Mouse (Mus musculus) C2C12 (cell line): ENCODE data around the gene Dtx3l.
"Not testable (repeated sequence)": the region's sequence is repeated elsewhere in the genome, so short reads cannot be mapped to it uniquely, and the experiment has no call there.

ENCODE experiments used
- CEBPB ChIP-seq: IDR thresholded peaks from one replicate; pipeline ENCODE4 v1.6.1; 2011; ENCODE audit warnings: low read depth, mild to moderate bottlenecking, control low read depth, moderate library complexity
- CTCF ChIP-seq: IDR thresholded peaks from one replicate; pipeline ENCODE4 v1.5.1; 2011; ENCODE audit not compliant: control insufficient read depth, insufficient read depth, insufficient read length
- FOSL1 ChIP-seq: IDR thresholded peaks from one replicate; pipeline ENCODE4 v1.8.0; 2011; ENCODE audit warnings: mild to moderate bottlenecking, low read length; ENCODE audit not compliant: poor library complexity, insufficient read depth, severe bottlenecking
- MAX ChIP-seq: IDR thresholded peaks from one replicate; pipeline ENCODE4 v1.6.1; 2011; ENCODE audit warnings: mild to moderate bottlenecking, control low read depth
- USF1 ChIP-seq: IDR thresholded peaks from one replicate; pipeline ENCODE4 v1.6.1; 2011; ENCODE audit warnings: low read depth, mild to moderate bottlenecking, control low read depth, moderate library complexity

GRCm38 (mm10) chr16:35965991-35966390, 27.0 kb upstream of the Dtx3l start:
- not testable (repeated sequence) for TF ChIP-seq CTCF, MAX, CEBPB, USF1, FOSL1
